Mouse (Mus musculus): ENCODE results near the gene Etnk2. TPM values are rescaled to one million over a fixed set of nuclear protein-coding genes. Genes with fewer than 3 reads are reported as not detected.

The Etnk2 gene
- polyA plus RNA-seq, 1 experiment from 2014 or later, result 3.3 TPM

DNA sequence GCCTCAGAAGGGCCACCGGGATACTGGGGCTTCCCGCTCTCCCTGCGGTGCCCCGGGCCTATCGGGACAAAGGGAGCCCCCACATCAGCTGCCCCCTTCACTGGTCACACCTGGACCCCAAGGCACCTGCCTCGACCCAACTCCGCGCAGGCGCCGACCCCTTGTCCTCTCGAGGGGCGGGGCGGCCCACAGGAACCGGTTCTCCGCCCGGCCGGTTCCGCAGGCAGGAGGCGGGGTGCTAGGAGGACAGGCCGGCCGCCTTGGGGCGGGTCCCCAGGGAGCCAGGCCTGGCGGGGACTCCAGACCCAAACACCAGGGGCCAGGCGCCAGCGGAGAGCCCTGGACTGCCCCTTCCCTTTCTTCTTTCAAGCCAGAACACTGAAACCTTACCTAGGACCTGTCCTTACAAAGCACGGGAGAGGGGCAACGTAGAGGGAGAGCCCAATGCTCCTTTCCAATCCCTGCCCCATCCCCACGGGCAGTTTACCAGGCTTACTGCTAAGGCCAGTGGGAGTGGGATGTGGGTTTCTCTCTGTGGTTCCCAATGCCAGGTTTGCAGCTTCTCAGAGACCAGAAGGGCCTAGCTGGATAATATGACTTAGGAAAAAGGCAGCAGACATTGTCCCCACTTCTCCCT lies 54.9 kb downstream of the Etnk2 start:
- WGBS, result 15% methylated on average over 22 of the region's 28 CpGs
- H3K4me1 ChIP-seq (ENCODE audit: control insufficient read depth, insufficient read depth, low read length), result peaks cover 10% of the 10 kb centered on the region; the same call in 1 of the 2 replicates
- H3K9ac ChIP-seq (ENCODE audit: low read depth, low read length), result peak overlapping the region; percentile 61
- H3K27me3 ChIP-seq (replicated peaks; ENCODE audit: control insufficient read depth, insufficient read depth, low read length), result no peaks in the 10 kb centered on the region
- peak overlapping the region; percentile 36 for H3K4me3 ChIP-seq (ENCODE audit: low read depth, low read length)
- no peak overlapping the region for H3K27ac ChIP-seq (replicated peaks; ENCODE audit: low read depth, low read length)
- peak overlapping the region; percentile 58 for H3K4me2 ChIP-seq (ENCODE audit: low read depth, low read length)
- ATAC-seq (ENCODE audit: low read depth) (peak; percentile 67; the same call in 1 of the 2 replicates), DNase-seq (ENCODE audit: low spot score) (peak; percentile 59)
- H3K9me3 ChIP-seq (ENCODE audit: control insufficient read depth, low read length), result no peaks in the 10 kb centered on the region
- no peaks in the 10 kb centered on the region for H3K36me3 ChIP-seq (ENCODE audit: control insufficient read depth, insufficient read depth, low read length)

DNA sequence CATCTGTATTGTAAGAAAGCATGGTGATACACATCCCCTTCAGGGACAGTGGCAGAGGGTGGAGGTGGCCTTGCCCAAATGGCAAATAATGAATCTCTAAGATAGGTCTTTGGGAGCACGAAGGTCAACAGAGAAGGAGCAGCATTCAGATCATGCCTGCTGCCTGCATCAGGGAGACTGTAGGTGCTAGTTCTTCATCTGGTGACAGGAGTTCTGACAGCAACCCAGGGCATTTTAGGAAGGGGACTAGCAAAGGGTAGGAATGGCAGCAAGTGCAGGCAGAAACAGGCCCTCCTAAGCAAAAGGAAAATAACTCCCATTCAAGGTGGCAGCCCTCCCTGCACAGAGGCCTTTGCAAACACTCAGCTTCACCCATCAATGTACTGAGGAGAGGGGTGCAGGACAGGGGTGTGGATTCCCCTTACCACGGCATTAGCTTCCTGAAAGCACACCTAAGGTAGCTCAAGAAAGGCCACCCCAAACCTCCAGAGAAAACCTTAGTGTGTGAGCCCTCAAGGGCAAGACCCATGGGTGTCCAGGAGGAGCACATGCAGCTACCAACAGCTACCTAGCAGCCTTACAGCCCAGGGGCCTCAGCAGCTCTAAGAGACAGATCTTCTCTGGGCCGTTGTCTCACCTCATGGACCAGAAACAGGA lies 55.9 kb downstream of the Etnk2 start:
- Histone ChIP-seq H3K4me3 (ENCODE audit: low read depth, low read length) (no peak overlapping the region), H3K36me3 (ENCODE audit: control insufficient read depth, insufficient read depth, low read length) (no peaks in the 10 kb centered on the region), H3K4me2 (ENCODE audit: low read depth, low read length) (no peak overlapping the region), H3K4me1 (ENCODE audit: control insufficient read depth, insufficient read depth, low read length) (peaks cover 10% of the 10 kb centered on the region; the same call in 1 of the 2 replicates), H3K9ac (ENCODE audit: low read depth, low read length) (no peak overlapping the region), H3K27ac (replicated peaks; ENCODE audit: low read depth, low read length) (no peak overlapping the region), H3K9me3 (ENCODE audit: control insufficient read depth, low read length) (no peaks in the 10 kb centered on the region), H3K27me3 (replicated peaks; ENCODE audit: control insufficient read depth, insufficient read depth, low read length) (no peaks in the 10 kb centered on the region)
- WGBS, result 72% methylated on average over 3 of the region's 3 CpGs
- no peak for ATAC-seq (ENCODE audit: low read depth)
- DNase-seq (ENCODE audit: low spot score), result no peak

DNA sequence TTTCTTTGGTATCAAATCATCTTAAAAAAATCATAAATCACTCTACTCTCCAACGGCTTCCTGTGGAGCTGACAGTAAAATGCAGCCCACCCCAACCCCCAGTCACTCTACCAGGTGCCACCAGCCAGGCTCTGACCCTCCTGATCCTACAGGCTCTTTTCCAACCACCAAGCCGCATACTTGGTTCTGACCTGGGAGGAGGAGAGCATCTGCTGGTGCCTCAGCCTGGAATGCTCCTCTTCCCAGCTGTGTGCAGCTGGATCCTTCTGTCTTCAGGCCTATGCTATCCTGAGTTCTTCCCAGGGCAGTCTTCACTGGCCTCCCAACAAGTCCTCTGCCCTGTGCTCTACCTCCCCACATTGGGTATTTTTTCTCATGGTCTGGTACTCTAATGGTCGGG lies 57.1 kb downstream of the Etnk2 start:
- no peak overlapping the region for H3K27ac ChIP-seq (replicated peaks; ENCODE audit: low read depth, low read length)
- no peaks in the 10 kb centered on the region for H3K27me3 ChIP-seq (replicated peaks; ENCODE audit: control insufficient read depth, insufficient read depth, low read length)
- H3K9me3 ChIP-seq (ENCODE audit: control insufficient read depth, low read length), result no peaks in the 10 kb centered on the region
- H3K4me1 ChIP-seq (ENCODE audit: control insufficient read depth, insufficient read depth, low read length), result peaks cover 10% of the 10 kb centered on the region; the same call in 1 of the 2 replicates
- ATAC-seq (ENCODE audit: low read depth) (no peak), DNase-seq (ENCODE audit: low spot score) (no peak)
- no peaks in the 10 kb centered on the region for H3K36me3 ChIP-seq (ENCODE audit: control insufficient read depth, insufficient read depth, low read length)
- no peak overlapping the region for H3K9ac ChIP-seq (ENCODE audit: low read depth, low read length)
- H3K4me3 ChIP-seq (ENCODE audit: low read depth, low read length), result no peak overlapping the region
- H3K4me2 ChIP-seq (ENCODE audit: low read depth, low read length), result no peak overlapping the region
- 52% methylated on average over 3 of the region's 3 CpGs for WGBS

DNA sequence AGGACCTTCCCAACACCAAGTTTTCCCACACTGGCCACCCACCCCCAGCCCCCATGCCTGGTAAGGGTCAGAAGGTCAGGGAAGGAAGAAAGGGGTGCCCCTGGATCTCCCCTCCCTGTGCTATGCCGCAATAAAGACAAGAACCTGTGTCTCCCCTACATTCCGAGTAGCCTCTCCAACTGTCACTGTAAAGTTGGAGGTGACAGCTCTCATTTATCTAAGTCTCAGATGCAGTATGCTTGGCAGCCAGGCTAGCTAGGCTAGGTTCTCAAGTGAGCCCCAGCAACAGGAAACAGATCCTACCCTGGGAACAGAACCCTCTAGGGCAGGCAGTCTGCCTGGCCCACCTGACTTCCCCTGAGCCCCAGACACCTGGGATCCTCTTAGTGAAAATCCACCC lies 57.7 kb downstream of the Etnk2 start:
- no peaks in the 10 kb centered on the region for H3K9me3 ChIP-seq (ENCODE audit: control insufficient read depth, low read length)
- DNase-seq (ENCODE audit: low spot score) (no peak), ATAC-seq (ENCODE audit: low read depth) (no peak)
- no peak overlapping the region for H3K27ac ChIP-seq (replicated peaks; ENCODE audit: low read depth, low read length)
- H3K27me3 ChIP-seq (replicated peaks; ENCODE audit: control insufficient read depth, insufficient read depth, low read length), result no peaks in the 10 kb centered on the region
- H3K4me3 ChIP-seq (ENCODE audit: low read depth, low read length), result no peak overlapping the region
- H3K4me2 ChIP-seq (ENCODE audit: low read depth, low read length), result peak overlapping the region; percentile 99; the same call in 1 of the 2 replicates
- 43% methylated on average over 2 of the region's 2 CpGs for WGBS
- H3K4me1 ChIP-seq (ENCODE audit: control insufficient read depth, insufficient read depth, low read length), result peaks cover 10% of the 10 kb centered on the region; the same call in 1 of the 2 replicates
- no peaks in the 10 kb centered on the region for H3K36me3 ChIP-seq (ENCODE audit: control insufficient read depth, insufficient read depth, low read length)
- H3K9ac ChIP-seq (ENCODE audit: low read depth, low read length), result no peak overlapping the region

DNA sequence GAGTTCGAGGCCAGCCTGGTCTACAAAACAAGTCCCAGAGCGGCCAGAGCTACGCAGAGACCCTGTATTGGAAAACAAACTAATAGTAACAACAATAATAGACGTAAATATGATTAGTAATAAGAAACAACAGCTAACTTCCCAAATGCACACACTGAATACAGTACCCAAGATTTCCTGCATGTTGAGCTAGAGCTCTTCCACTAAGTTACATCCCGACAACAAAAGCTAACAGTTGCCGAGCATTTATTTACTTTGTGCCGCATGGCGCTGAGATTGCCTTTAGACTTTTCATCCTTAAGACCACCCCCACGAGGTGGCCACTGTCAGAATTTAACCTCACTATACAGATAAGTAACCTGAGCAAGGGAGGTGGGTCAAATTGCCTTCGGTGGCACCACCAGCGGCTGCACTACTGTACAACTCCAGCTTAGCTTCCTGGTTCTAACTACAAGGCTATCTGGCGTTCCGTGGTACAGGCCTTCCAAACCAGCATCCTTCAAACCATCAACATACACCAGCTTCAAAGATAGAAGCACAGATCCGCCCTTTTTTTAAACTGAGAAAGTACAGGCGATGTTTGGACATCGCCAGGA lies 58.7 kb downstream of the Etnk2 start:
- ATAC-seq (ENCODE audit: low read depth) (no peak), DNase-seq (ENCODE audit: low spot score) (no peak)
- H3K27me3 ChIP-seq (replicated peaks; ENCODE audit: control insufficient read depth, insufficient read depth, low read length), result no peaks in the 10 kb centered on the region
- H3K9me3 ChIP-seq (ENCODE audit: control insufficient read depth, low read length), result no peaks in the 10 kb centered on the region
- H3K4me3 ChIP-seq (ENCODE audit: low read depth, low read length), result peak overlapping the region; percentile 78
- peak overlapping the region; percentile 99 for H3K4me2 ChIP-seq (ENCODE audit: low read depth, low read length)
- peak overlapping the region; percentile 80; the same call in 1 of the 2 replicates for H3K9ac ChIP-seq (ENCODE audit: low read depth, low read length)
- peaks cover 10% of the 10 kb centered on the region; the same call in 1 of the 2 replicates for H3K4me1 ChIP-seq (ENCODE audit: control insufficient read depth, insufficient read depth, low read length)
- no peaks in the 10 kb centered on the region for H3K36me3 ChIP-seq (ENCODE audit: control insufficient read depth, insufficient read depth, low read length)
- 43% methylated on average over 16 of the region's 16 CpGs for WGBS
- H3K27ac ChIP-seq (replicated peaks; ENCODE audit: low read depth, low read length), result no peak overlapping the region; the same call in 1 of the 2 replicates

GRCm38 (mm10) chr1:133422615-133423161 lies 59.3 kb downstream of the Etnk2 start:
- peak overlapping the region; percentile 23; the same call in 1 of the 2 replicates for H3K27ac ChIP-seq (replicated peaks; ENCODE audit: low read depth, low read length)
- peak; percentile 58 for DNase-seq (ENCODE audit: low spot score)
- ATAC-seq (ENCODE audit: low read depth), result peak; percentile 12; the same call in 1 of the 2 replicates
- H3K9ac ChIP-seq (ENCODE audit: low read depth, low read length), result peak overlapping the region; percentile 80
- H3K9me3 ChIP-seq (ENCODE audit: control insufficient read depth, low read length), result no peaks in the 10 kb centered on the region
- 1% methylated on average over 15 of the region's 29 CpGs for WGBS
- H3K27me3 ChIP-seq (replicated peaks; ENCODE audit: control insufficient read depth, insufficient read depth, low read length), result no peaks in the 10 kb centered on the region
- H3K4me2 ChIP-seq (ENCODE audit: low read depth, low read length), result peak overlapping the region; percentile 99
- H3K4me1 ChIP-seq (ENCODE audit: control insufficient read depth, insufficient read depth, low read length), result peaks cover 7% of the 10 kb centered on the region; the same call in 1 of the 2 replicates
- no peaks in the 10 kb centered on the region for H3K36me3 ChIP-seq (ENCODE audit: control insufficient read depth, insufficient read depth, low read length)
- peak overlapping the region; percentile 78 for H3K4me3 ChIP-seq (ENCODE audit: low read depth, low read length)

- H3K27me3 ChIP-seq (replicated peaks; ENCODE audit: control insufficient read depth, insufficient read depth, low read length), result no peaks in the 10 kb centered on the region
- H3K9ac ChIP-seq (ENCODE audit: low read depth, low read length), result peak overlapping the region; percentile 80
- H3K27ac ChIP-seq (replicated peaks; ENCODE audit: low read depth, low read length), result no peak overlapping the region; the same call in 1 of the 2 replicates
- under 1% methylated on average over 29 of the region's 31 CpGs for whole genome bisulfite sequencing
- H3K9me3 ChIP-seq (ENCODE audit: control insufficient read depth, low read length), result no peaks in the 10 kb centered on the region
- peak overlapping the region; percentile 78 for H3K4me3 ChIP-seq (ENCODE audit: low read depth, low read length)
- DNase-seq (ENCODE audit: low spot score), result no peak
- H3K4me2 ChIP-seq (ENCODE audit: low read depth, low read length), result peak overlapping the region; percentile 99
- ATAC-seq (ENCODE audit: low read depth), result no peak
- H3K4me1 ChIP-seq (ENCODE audit: control insufficient read depth, insufficient read depth, low read length), result peaks cover 7% of the 10 kb centered on the region; the same call in 1 of the 2 replicates
- H3K36me3 ChIP-seq (ENCODE audit: control insufficient read depth, insufficient read depth, low read length), result no peaks in the 10 kb centered on the region
Measured at GRCm38 (mm10) chr1:133423166-133423542, 59.8 kb downstream of the Etnk2 start.

All from embryonic facial prominence, embryonic 14.5 days (tissue).